Mouse (Mus musculus) heart, embryonic 15.5 days (tissue): ENCODE results near the gene Cdkal1. TPM values are rescaled to one million over a fixed set of nuclear protein-coding genes. Genes with fewer than 3 reads are reported as not detected.

Experiments used
- ATAC-seq: fragments of 200-750 bp; cut with Nextera tagmentation; replicated peaks from 2 replicates; pipeline ENCODE4 v1.8.0; 2017; ENCODE audit warnings: low read depth, moderate TSS enrichment; ENCODE audit not compliant: insufficient number of reproducible peaks, insufficient read depth, low FRiP score
- H3K27ac ChIP-seq: fragments of 300-500 bp; sonication (generic); 2 replicates; pipeline ENCODE4 v1.5.1; 2015; ENCODE audit warnings: mild to moderate bottlenecking, inconsistent platforms
- H3K27me3 ChIP-seq: fragments of 300-500 bp; sonication (generic); 2 replicates; pipeline ENCODE4 v1.6.1; 2015; ENCODE audit warnings: inconsistent platforms
- H3K36me3 ChIP-seq: fragments of 300-500 bp; sonication (generic); 2 replicates; pipeline ENCODE4 v1.6.1; 2015; ENCODE audit warnings: mild to moderate bottlenecking, inconsistent platforms
- H3K4me1 ChIP-seq: fragments of 300-500 bp; sonication (generic); replicated peaks from 2 replicates; pipeline ENCODE4 v1.6.1; 2015; ENCODE audit warnings: inconsistent platforms
- H3K4me2 ChIP-seq: fragments of 300-500 bp; sonication (generic); 2 replicates; pipeline ENCODE4 v1.6.1; 2015; ENCODE audit warnings: inconsistent platforms, mild to moderate bottlenecking, moderate library complexity
- H3K4me3 ChIP-seq: fragments of 300-500 bp; sonication (generic); 2 replicates; pipeline ENCODE4 v1.5.1; 2015; ENCODE audit warnings: mild to moderate bottlenecking, inconsistent platforms
- H3K9ac ChIP-seq: fragments of 300-500 bp; sonication (generic); 2 replicates; pipeline ENCODE4 v1.6.1; 2015; ENCODE audit warnings: mild to moderate bottlenecking, inconsistent platforms
- H3K9me3 ChIP-seq: fragments of 300-500 bp; sonication (generic); replicated peaks from 2 replicates; pipeline ENCODE4 v1.6.1; 2016; ENCODE audit warnings: inconsistent platforms
- WGBS: fragments of 180-500 bp; shearing (Covaris S2); methylation state at CpG from one replicate; pipeline ENCODE4 v1.1.7; 2015; ENCODE audit warnings: mixed read lengths; 5-methylcytosine and 5-hydroxymethylcytosine counted together
- polyA plus RNA-seq: library from polyadenylated mRNA; unstranded; fragments of >200 nt; fragmentation: Nextera tagmentation; extraction: Ambion mirVana; gene quantifications from 2 replicates; pipeline ENCODE4 v1.2.1, GENCODE M21; 2015

The Cdkal1 gene
- polyA plus RNA-seq, 1 experiment from 2014 or later = 24.4 TPM

- no peak overlapping the region for H3K27ac ChIP-seq
- H3K4me2 ChIP-seq = no peak overlapping the region
- H3K4me1 ChIP-seq = peaks cover 8% of the 10 kb centered on the region
- H3K27me3 ChIP-seq = no peaks in the 10 kb centered on the region
- WGBS = 45% methylated on average over 6 of the region's 6 CpGs
- H3K9me3 ChIP-seq = no peaks in the 10 kb centered on the region
- H3K4me3 ChIP-seq = no peak overlapping the region
- no peak for ATAC-seq
- no peaks in the 10 kb centered on the region for H3K36me3 ChIP-seq
- H3K9ac ChIP-seq = no peak overlapping the region
These were observed 491.5 kb downstream of the Cdkal1 start for GRCm38 (mm10) chr13:29364009-29364408.

GRCm38 (mm10) chr13:29361842-29362241 lies 493.6 kb downstream of the Cdkal1 start:
- no peak overlapping the region for H3K9ac ChIP-seq
- ATAC-seq = no peak
- H3K4me3 ChIP-seq = no peak overlapping the region
- no peaks in the 10 kb centered on the region for H3K9me3 ChIP-seq
- no peaks in the 10 kb centered on the region for H3K36me3 ChIP-seq
- no peaks in the 10 kb centered on the region for H3K27me3 ChIP-seq
- peaks cover 10% of the 10 kb centered on the region for H3K4me1 ChIP-seq
- 43% methylated on average over 4 of the region's 4 CpGs for WGBS
- no peak overlapping the region for H3K4me2 ChIP-seq
- H3K27ac ChIP-seq = no peak overlapping the region

- no peaks in the 10 kb centered on the region for H3K36me3 ChIP-seq
- WGBS = 71% methylated on average over 10 of the region's 10 CpGs
- H3K9me3 ChIP-seq = no peaks in the 10 kb centered on the region
- ATAC-seq = no peak
- H3K4me1 ChIP-seq = peaks cover 19% of the 10 kb centered on the region
- H3K27me3 ChIP-seq = no peaks in the 10 kb centered on the region
- no peak overlapping the region for H3K4me2 ChIP-seq
- H3K9ac ChIP-seq = no peak overlapping the region
- H3K27ac ChIP-seq = no peak overlapping the region
- no peak overlapping the region for H3K4me3 ChIP-seq
These were observed 494.6 kb downstream of the Cdkal1 start for GRCm38 (mm10) chr13:29360899-29361298.

GRCm38 (mm10) chr13:29359341-29359740 lies 496.1 kb downstream of the Cdkal1 start:
- H3K27me3 ChIP-seq = no peaks in the 10 kb centered on the region
- H3K9me3 ChIP-seq = no peaks in the 10 kb centered on the region
- H3K4me1 ChIP-seq = peaks cover 25% of the 10 kb centered on the region
- H3K27ac ChIP-seq = no peak overlapping the region
- H3K36me3 ChIP-seq = no peaks in the 10 kb centered on the region
- no peak overlapping the region for H3K4me2 ChIP-seq
- no peak overlapping the region for H3K9ac ChIP-seq
- 73% methylated on average over 1 of the region's 1 CpGs for WGBS
- ATAC-seq = no peak
- no peak overlapping the region for H3K4me3 ChIP-seq

- no peak for ATAC-seq
- H3K36me3 ChIP-seq = no peaks in the 10 kb centered on the region
- H3K4me2 ChIP-seq = no peak overlapping the region
- 89% methylated on average over 5 of the region's 5 CpGs for WGBS
- no peaks in the 10 kb centered on the region for H3K27me3 ChIP-seq
- H3K9ac ChIP-seq = no peak overlapping the region
- peaks cover 22% of the 10 kb centered on the region for H3K4me1 ChIP-seq
- no peak overlapping the region for H3K4me3 ChIP-seq
- H3K27ac ChIP-seq = no peak overlapping the region
- H3K9me3 ChIP-seq = no peaks in the 10 kb centered on the region
These were observed 498.0 kb downstream of the Cdkal1 start for GRCm38 (mm10) chr13:29357483-29357882.

GRCm38 (mm10) chr13:29356158-29356485 lies 499.4 kb downstream of the Cdkal1 start:
- H3K4me2 ChIP-seq = peak overlapping the region; percentile 24; the same call in 1 of the 2 replicates
- peak overlapping the region; percentile 49 for H3K27ac ChIP-seq
- no peak overlapping the region for H3K4me3 ChIP-seq
- no peaks in the 10 kb centered on the region for H3K27me3 ChIP-seq
- no peaks in the 10 kb centered on the region for H3K9me3 ChIP-seq
- 0 out of 2 replicates have a peak overlapping the region, but pooled peaks have one; percentile 6 for H3K9ac ChIP-seq
- peaks cover 26% of the 10 kb centered on the region for H3K4me1 ChIP-seq
- no peaks in the 10 kb centered on the region for H3K36me3 ChIP-seq
- WGBS = 34% methylated on average over 10 of the region's 10 CpGs
- ATAC-seq = no peak

- peak overlapping the region; percentile 49 for H3K27ac ChIP-seq
- no peak for ATAC-seq
- H3K9ac ChIP-seq = no peak overlapping the region
- H3K4me2 ChIP-seq = peak overlapping the region; percentile 24; the same call in 1 of the 2 replicates
- H3K4me3 ChIP-seq = no peak overlapping the region
- H3K4me1 ChIP-seq = peaks cover 26% of the 10 kb centered on the region
- no peaks in the 10 kb centered on the region for H3K9me3 ChIP-seq
- no peaks in the 10 kb centered on the region for H3K36me3 ChIP-seq
- no peaks in the 10 kb centered on the region for H3K27me3 ChIP-seq
- 61% methylated on average over 3 of the region's 3 CpGs for WGBS
These were observed 499.9 kb downstream of the Cdkal1 start for GRCm38 (mm10) chr13:29355484-29356157.

GRCm38 (mm10) chr13:29354943-29355342 lies 500.5 kb downstream of the Cdkal1 start:
- Histone ChIP-seq H3K4me2 (no peak overlapping the region), H3K27ac (no peak overlapping the region), H3K4me1 (peaks cover 26% of the 10 kb centered on the region), H3K36me3 (no peaks in the 10 kb centered on the region), H3K9me3 (no peaks in the 10 kb centered on the region), H3K27me3 (no peaks in the 10 kb centered on the region), H3K4me3 (no peak overlapping the region), H3K9ac (no peak overlapping the region)
- whole genome bisulfite sequencing = 90% methylated on average over 4 of the region's 4 CpGs
- no peak for ATAC-seq

GRCm38 (mm10) chr13:29353888-29354415 lies 501.5 kb downstream of the Cdkal1 start:
- WGBS = 80% methylated on average over 5 of the region's 5 CpGs
- H3K9ac ChIP-seq = no peak overlapping the region
- no peaks in the 10 kb centered on the region for H3K9me3 ChIP-seq
- H3K36me3 ChIP-seq = no peaks in the 10 kb centered on the region
- H3K4me2 ChIP-seq = no peak overlapping the region
- H3K27ac ChIP-seq = no peak overlapping the region
- peaks cover 26% of the 10 kb centered on the region for H3K4me1 ChIP-seq
- no peak for ATAC-seq
- H3K27me3 ChIP-seq = no peaks in the 10 kb centered on the region
- H3K4me3 ChIP-seq = no peak overlapping the region

- H3K27me3 ChIP-seq = no peaks in the 10 kb centered on the region
- H3K9ac ChIP-seq = no peak overlapping the region
- ATAC-seq = no peak
- no peaks in the 10 kb centered on the region for H3K9me3 ChIP-seq
- no peak overlapping the region for H3K4me2 ChIP-seq
- H3K27ac ChIP-seq = no peak overlapping the region
- WGBS = 77% methylated on average over 9 of the region's 9 CpGs
- H3K4me3 ChIP-seq = no peak overlapping the region
- peaks cover 16% of the 10 kb centered on the region for H3K4me1 ChIP-seq
- H3K36me3 ChIP-seq = peaks cover 8% of the 10 kb centered on the region
These were observed 504.3 kb downstream of the Cdkal1 start for GRCm38 (mm10) chr13:29351023-29351684.

GRCm38 (mm10) chr13:29350004-29350403 lies 505.5 kb downstream of the Cdkal1 start:
- H3K27me3 ChIP-seq = no peaks in the 10 kb centered on the region
- H3K4me2 ChIP-seq = no peak overlapping the region
- H3K9me3 ChIP-seq = no peaks in the 10 kb centered on the region
- H3K27ac ChIP-seq = no peak overlapping the region
- H3K9ac ChIP-seq = no peak overlapping the region
- 74% methylated on average over 4 of the region's 4 CpGs for WGBS
- H3K4me1 ChIP-seq = peaks cover 8% of the 10 kb centered on the region
- no peak for ATAC-seq
- H3K4me3 ChIP-seq = no peak overlapping the region
- H3K36me3 ChIP-seq = peaks cover 8% of the 10 kb centered on the region
